Mouse (Mus musculus) heart, postnatal 0 days (tissue): ENCODE results near the gene Psap. TPM values are rescaled to one million over a fixed set of nuclear protein-coding genes. Genes with fewer than 3 reads are reported as not detected.

Experiments used
- ATAC-seq: fragments of 200-750 bp; cut with Nextera tagmentation; 2 replicates; pipeline ENCODE4 v1.8.0; 2017; ENCODE audit warnings: low read depth, moderate number of reproducible peaks, moderate library complexity; ENCODE audit not compliant: insufficient read depth
- DNase-seq: peaks from one replicate; pipeline ENCODE4 v3.0.0-alpha.2; 2016; ENCODE audit warnings: low spot score
- H3K27ac ChIP-seq: fragments of 300-500 bp; sonication (generic); 2 replicates; pipeline ENCODE4 v1.5.1; 2014; ENCODE audit warnings: low read depth, mild to moderate bottlenecking
- H3K27me3 ChIP-seq: fragments of 300-500 bp; sonication (generic); 2 replicates; pipeline ENCODE4 v1.6.1; 2014; ENCODE audit warnings: low read length, mixed read lengths; ENCODE audit not compliant: control insufficient read depth, insufficient read depth
- H3K36me3 ChIP-seq: fragments of 300-500 bp; sonication (generic); replicated peaks from 2 replicates; pipeline ENCODE4 v1.6.1; 2014; ENCODE audit warnings: low read length, mixed read lengths; ENCODE audit not compliant: control insufficient read depth, insufficient read depth
- H3K4me1 ChIP-seq: fragments of 300-500 bp; sonication (generic); 2 replicates; pipeline ENCODE4 v1.6.1; 2014; ENCODE audit warnings: antibody characterized with exemption; ENCODE audit not compliant: control insufficient read depth, insufficient read depth
- H3K4me2 ChIP-seq: fragments of 300-500 bp; sonication (generic); 2 replicates; pipeline ENCODE4 v1.6.1; 2014; ENCODE audit warnings: low read depth, mild to moderate bottlenecking, low read length, moderate library complexity
- H3K4me3 ChIP-seq: fragments of 300-500 bp; sonication (generic); 2 replicates; pipeline ENCODE4 v1.5.1; 2014; ENCODE audit warnings: low read depth, low read length
- H3K9ac ChIP-seq: fragments of 300-500 bp; sonication (generic); replicated peaks from 2 replicates; pipeline ENCODE4 v1.6.1; 2014; ENCODE audit warnings: low read depth, low read length, mixed read lengths
- H3K9me3 ChIP-seq: fragments of 300-500 bp; sonication (generic); replicated peaks from 2 replicates; pipeline ENCODE4 v1.6.1; 2016; ENCODE audit warnings: low read length; ENCODE audit not compliant: control insufficient read depth
- CTCF ChIP-seq: IDR thresholded peaks from 2 replicates; pipeline ENCODE4 v1.5.1; 2016; ENCODE audit warnings: antibody characterized with exemption, control low read depth, low read depth
- EP300 ChIP-seq: IDR thresholded peaks from 2 replicates; pipeline ENCODE4 v1.6.1; 2016; ENCODE audit warnings: antibody characterized with exemption, low read depth
- WGBS: fragments of 180-500 bp; shearing (Covaris S2); extraction: QIAGEN DNeasy Blood & Tissue Kit; methylation state at CpG from one replicate; pipeline ENCODE4 v1.1.7; 2014; 5-methylcytosine and 5-hydroxymethylcytosine counted together
- polyA plus RNA-seq: library from polyadenylated mRNA; unstranded; fragments of >200 nt; fragmentation: Nextera tagmentation; extraction: Ambion mirVana; gene quantifications from 2 replicates; pipeline ENCODE4 v1.2.1, GENCODE M21; 2015
- total RNA-seq: library from RNA; depleted of rRNA; stranded (reverse); fragments of >200 nt; gene quantifications from 2 replicates; pipeline ENCODE4 v1.2.3, GENCODE M21; 2014; ENCODE audit warnings: low replicate concordance

Psap gene
- total and polyA plus RNA-seq, 2 experiments from 2014 or later: 139 to 479 TPM

GRCm38 (mm10) chr10:60334583-60334982 is 57.2 kb downstream of the Psap start:
- no peaks in the 10 kb centered on the region for H3K36me3 ChIP-seq
- DNase-seq: no peak
- H3K9ac ChIP-seq: no peak overlapping the region
- no peak for TF ChIP-seq EP300
- TF ChIP-seq CTCF: no peak
- ATAC-seq: no peak
- no peaks in the 10 kb centered on the region for H3K27me3 ChIP-seq
- 56% methylated on average over 7 of the region's 7 CpGs for WGBS
- no peak overlapping the region for H3K4me3 ChIP-seq
- H3K4me2 ChIP-seq: no peak overlapping the region
- H3K27ac ChIP-seq: no peak overlapping the region
- H3K4me1 ChIP-seq: peaks cover 6% of the 10 kb centered on the region; the same call in 1 of the 2 replicates
- no peaks in the 10 kb centered on the region for H3K9me3 ChIP-seq

GRCm38 (mm10) chr10:60335021-60335420 is 57.6 kb downstream of the Psap start:
- WGBS: 89% methylated on average over 4 of the region's 4 CpGs
- DNase-seq: no peak
- Histone ChIP-seq H3K36me3 (no peaks in the 10 kb centered on the region), H3K4me2 (no peak overlapping the region), H3K27me3 (no peaks in the 10 kb centered on the region), H3K4me3 (no peak overlapping the region), H3K9ac (no peak overlapping the region), H3K4me1 (0 out of 2 replicates have a peak, but pooled peaks cover 1% of the 10 kb centered on the region), H3K9me3 (no peaks in the 10 kb centered on the region), H3K27ac (no peak overlapping the region)
- ATAC-seq: no peak
- TF ChIP-seq EP300 (no peak), CTCF (no peak)

GRCm38 (mm10) chr10:60341528-60341927 is 64.1 kb downstream of the Psap start:
- no peak overlapping the region for H3K9ac ChIP-seq
- no peak for DNase-seq
- peaks cover 4% of the 10 kb centered on the region; the same call in 1 of the 2 replicates for H3K4me1 ChIP-seq
- no peak overlapping the region for H3K4me2 ChIP-seq
- no peaks in the 10 kb centered on the region for H3K9me3 ChIP-seq
- no peak overlapping the region for H3K4me3 ChIP-seq
- no peak overlapping the region for H3K27ac ChIP-seq
- TF ChIP-seq CTCF (no peak), EP300 (no peak)
- H3K27me3 ChIP-seq: no peaks in the 10 kb centered on the region
- WGBS: 66% methylated on average over 9 of the region's 9 CpGs
- H3K36me3 ChIP-seq: no peaks in the 10 kb centered on the region
- ATAC-seq: no peak

- no peak for ATAC-seq
- no peak overlapping the region for H3K27ac ChIP-seq
- 76% methylated on average over 3 of the region's 3 CpGs for WGBS
These were observed 66.7 kb downstream of the Psap start for GRCm38 (mm10) chr10:60344111-60344510.

GRCm38 (mm10) chr10:60346056-60346455 is 68.6 kb downstream of the Psap start:
- 0 out of 2 replicates have a peak overlapping the region, but pooled peaks have one; percentile 56 for H3K4me3 ChIP-seq
- H3K36me3 ChIP-seq: no peaks in the 10 kb centered on the region
- no peak for DNase-seq
- ATAC-seq: no peak
- H3K27ac ChIP-seq: peak overlapping the region; percentile 88; the same call in 1 of the 2 replicates
- peaks cover 8% of the 10 kb centered on the region; the same call in 1 of the 2 replicates for H3K27me3 ChIP-seq
- TF ChIP-seq CTCF: no peak
- TF ChIP-seq EP300: no peak
- 71% methylated on average over 4 of the region's 4 CpGs for WGBS
- H3K4me1 ChIP-seq: peaks cover 16% of the 10 kb centered on the region; the same call in 1 of the 2 replicates
- peak overlapping the region; percentile 63 for H3K4me2 ChIP-seq
- no peaks in the 10 kb centered on the region for H3K9me3 ChIP-seq
- H3K9ac ChIP-seq: no peak overlapping the region

More at GRCm38 (mm10) chr10:60344111-60344510, 66.7 kb downstream of the Psap start:
- peaks cover 8% of the 10 kb centered on the region; the same call in 1 of the 2 replicates for H3K27me3 ChIP-seq
- H3K9me3 ChIP-seq: no peaks in the 10 kb centered on the region
- TF ChIP-seq EP300: no peak
- TF ChIP-seq CTCF: no peak
- no peak overlapping the region for H3K4me3 ChIP-seq
- DNase-seq: no peak
- H3K9ac ChIP-seq: no peak overlapping the region
- no peak overlapping the region for H3K4me2 ChIP-seq
- peaks cover 11% of the 10 kb centered on the region; the same call in 1 of the 2 replicates for H3K4me1 ChIP-seq
- no peaks in the 10 kb centered on the region for H3K36me3 ChIP-seq
